24 mouse cellular contexts compared by ENCODE assay signal in genomic region chr1:137020528-137020927, GRCm38 (mm10).
DNase-seq lines count a peak whose midpoint lies in the region; ATAC-seq and TF ChIP-seq lines count a peak whose summit lies in the region.
"Had no signal": no experiment of that assay in that cellular context is flagged by ENCODE, and none has a peak within 500 bp of the region (broad histone marks: within the 10 kb centered on the region; RNA-seq: fewer than 3 reads in every experiment).

No protein-coding gene starts in this region.

- TF ChIP-seq CTCF in CH12.LX (conservative IDR thresholded peaks at IDR 0.05 in 1 of 2, IDR thresholded peaks at IDR 0.05 in 1 of 2; ENCODE audit: low read depth in 2 of 2, low read length in 2 of 2), result no peak

- H3K9ac ChIP-seq in CH12.LX (ENCODE audit: insufficient read depth, low read depth), result no peak overlapping the region
- H3K9ac ChIP-seq in liver, embryonic 13.5 days, result no peak overlapping the region
- H3K9ac ChIP-seq in hindbrain, embryonic 12.5 days, result no peak overlapping the region
- H3K9ac ChIP-seq: embryonic facial prominence, embryonic 12.5 days; forebrain, embryonic 12.5 days; heart, embryonic 15.5 days; hindbrain, embryonic 14.5 days; neural tube, embryonic 15.5 days; stomach, embryonic 15.5 days had no signal

- WGBS in liver, embryonic 13.5 days (ENCODE audit: insufficient replicate concordance), result 53% methylated on average over 1 of the region's 1 CpGs
- 74% methylated on average over 1 of the region's 1 CpGs for WGBS in hindbrain, embryonic 12.5 days

- no peak overlapping the region for H3K4me3 ChIP-seq in CH12.LX (replicated peaks in 1 of 3; ENCODE audit: low read depth in 2 of 3, low read length in 2 of 3, poor library complexity in 1 of 3)
- no peak overlapping the region for H3K4me3 ChIP-seq in liver, embryonic 13.5 days (replicated peaks)
- H3K4me3 ChIP-seq in hindbrain, embryonic 12.5 days, result no peak overlapping the region
- H3K4me3 ChIP-seq: embryonic facial prominence, embryonic 12.5 days; forebrain, embryonic 12.5 days; heart, embryonic 15.5 days; neural tube, embryonic 15.5 days; stomach, embryonic 15.5 days had no signal

- in situ Hi-C loops in CH12.LX (cut with MboI; ENCODE audit: low pct_ligation_motif_present, low pct_unique_long_range_greater_than_20kb, low sequenced_read_pairs), result no loop called here

- H3K27ac ChIP-seq in CH12.LX (ENCODE audit: insufficient read depth, low read depth), result no peak overlapping the region
- H3K27ac ChIP-seq in liver, embryonic 13.5 days, result no peak overlapping the region
- H3K27ac ChIP-seq in hindbrain, embryonic 12.5 days, result no peak overlapping the region
- H3K27ac ChIP-seq: embryonic facial prominence, embryonic 12.5 days; forebrain, embryonic 12.5 days; heart, embryonic 15.5 days; hindbrain, embryonic 14.5 days; neural tube, embryonic 15.5 days; stomach, embryonic 15.5 days had no signal

- no peak for TF ChIP-seq POLR2A in CH12.LX (IDR thresholded peaks at IDR 0.05; ENCODE audit: low read depth, low read length)

- peak; percentile 38; the same call in 1 of the 2 replicates for TF ChIP-seq EP300 in CH12.LX (IDR thresholded peaks at IDR 0.05; ENCODE audit: low read length)

- dilution Hi-C loops in CH12.LX (cut with MboI; ENCODE audit: extremely low pct_ligation_motif_present, extremely low pct_unique_long_range_greater_than_20kb, low sequenced_read_pairs), result no loop called here

- no peaks in the 10 kb centered on the region for H3K36me3 ChIP-seq in CH12.LX (replicated peaks in 1 of 2; ENCODE audit: control insufficient read depth in 1 of 2, insufficient read depth in 1 of 2, low read length in 1 of 2)
- no peaks in the 10 kb centered on the region for H3K36me3 ChIP-seq in liver, embryonic 13.5 days
- H3K36me3 ChIP-seq in hindbrain, embryonic 12.5 days, result no peaks in the 10 kb centered on the region
- H3K36me3 ChIP-seq: embryonic facial prominence, embryonic 12.5 days; forebrain, embryonic 12.5 days; G1E; heart, embryonic 15.5 days; neural tube, embryonic 15.5 days; stomach, embryonic 15.5 days had no signal

- no peak overlapping the region for H3K4me2 ChIP-seq in CH12.LX (ENCODE audit: insufficient read depth, low read depth, poor library complexity, severe bottlenecking)
- H3K4me2 ChIP-seq in liver, embryonic 13.5 days, result no peak overlapping the region
- H3K4me2 ChIP-seq in hindbrain, embryonic 12.5 days (replicated peaks), result no peak overlapping the region
- H3K4me2 ChIP-seq: embryonic facial prominence, embryonic 12.5 days; forebrain, embryonic 12.5 days; heart, embryonic 15.5 days; hindbrain, embryonic 14.5 days; midbrain, embryonic 11.5 days; neural tube, embryonic 15.5 days; stomach, embryonic 15.5 days had no signal

- peak; percentile 16 for DNase-seq in adrenal gland, postnatal 10 days
- DNase-seq in adrenal gland, postnatal 25 days, result no peak
- peak; percentile 79 for DNase-seq in CH12.LX (ENCODE audit: extremely low read depth)
- DNase-seq in fibroblast of lung, adult 2 months (ENCODE audit: low read depth), result peak; percentile 10
- DNase-seq in liver, embryonic 13.5 days, result no peak
- no peak for DNase-seq in cerebellum, adult 9-10 months
- DNase-seq: cerebellum, postnatal 10 days; gastrocnemius, postnatal 36 days; heart, postnatal 36 days; kidney, postnatal 4 days; layer of hippocampus, adult 9-11 months; right cerebral cortex, adult 18-20 months; right cerebral cortex, postnatal 4 days; thymus, postnatal 36 days had no signal

- H3K27me3 ChIP-seq in CH12.LX (replicated peaks), result no peaks in the 10 kb centered on the region
- no peaks in the 10 kb centered on the region for H3K27me3 ChIP-seq in liver, embryonic 13.5 days
- H3K27me3 ChIP-seq in hindbrain, embryonic 12.5 days, result no peaks in the 10 kb centered on the region
- H3K27me3 ChIP-seq: embryonic facial prominence, embryonic 12.5 days; forebrain, embryonic 12.5 days; heart, embryonic 15.5 days; neural tube, embryonic 15.5 days; stomach, embryonic 15.5 days had no signal

- ATAC-seq in liver, embryonic 13.5 days (ENCODE audit: low read depth), result peak; percentile 53; the same call in 1 of the 2 replicates
- ATAC-seq in cerebellum, adult (ENCODE audit: insufficient number of reproducible peaks, low FRiP score, low TSS enrichment), result no peak
- ATAC-seq in hindbrain, embryonic 12.5 days (ENCODE audit: low FRiP score), result no peak

- H3K79me2 ChIP-seq in CH12.LX (replicated peaks; ENCODE audit: control insufficient read depth, extremely low read depth, insufficient read depth, poor library complexity, severe bottlenecking), result no peaks in the 10 kb centered on the region

- no peaks in the 10 kb centered on the region for H3K9me3 ChIP-seq in CH12.LX (replicated peaks; ENCODE audit: low read length)
- no peaks in the 10 kb centered on the region for H3K9me3 ChIP-seq in liver, embryonic 13.5 days (replicated peaks)
- no peaks in the 10 kb centered on the region for H3K9me3 ChIP-seq in hindbrain, embryonic 12.5 days (replicated peaks)
- H3K9me3 ChIP-seq: embryonic facial prominence, embryonic 12.5 days; forebrain, embryonic 12.5 days; heart, embryonic 15.5 days; neural tube, embryonic 15.5 days; stomach, embryonic 15.5 days had no signal

- no peak for TF ChIP-seq RAD21 in CH12.LX (IDR thresholded peaks at IDR 0.05; ENCODE audit: low read depth, low read length)

- H3K4me1 ChIP-seq in CH12.LX (ENCODE audit: control insufficient read depth in 1 of 2, insufficient read depth in 2 of 2), result peaks cover 0 to 28% of the 10 kb centered on the region in 2 experiments; a peak in 2 of 4 replicates
- no peaks in the 10 kb centered on the region for H3K4me1 ChIP-seq in liver, embryonic 13.5 days (replicated peaks)
- H3K4me1 ChIP-seq in hindbrain, embryonic 12.5 days, result no peaks in the 10 kb centered on the region
- H3K4me1 ChIP-seq: embryonic facial prominence, embryonic 12.5 days; forebrain, embryonic 12.5 days; heart, embryonic 15.5 days; neural tube, embryonic 15.5 days; stomach, embryonic 15.5 days had no signal

TF ChIP-seq in CH12.LX, 34 proteins besides CTCF, POLR2A, EP300 and RAD21:
- 0 out of 2 replicates have a peak, but pooled peaks have one; percentile 37 for TF ChIP-seq JUND (conservative IDR thresholded peaks at IDR 0.05; ENCODE audit: low read depth, low read length)
- no peak for TF ChIP-seq ELF1 (IDR thresholded peaks at IDR 0.05; ENCODE audit: low read depth, low read length)
- peak; percentile 85 for TF ChIP-seq MEF2A (IDR thresholded peaks at IDR 0.05; ENCODE audit: borderline replicate concordance, low read depth, low read length)
- peak; percentile 71 for TF ChIP-seq ETS1 (conservative IDR thresholded peaks at IDR 0.05; ENCODE audit: low read depth, low read length)

Comparison
In these comparisons a context has a peak if more than half of its experiments do, and no peak if none do; other contexts are left out.
1. DNase-seq: peak in adrenal gland, postnatal 10 days (single experiment), CH12.LX (single experiment) and fibroblast of lung, adult 2 months (single experiment); none in adrenal gland, postnatal 25 days (single experiment), liver, embryonic 13.5 days (single experiment) and cerebellum, adult 9-10 months (single experiment).